Mouse (Mus musculus) CH12F3 (cell line): ENCODE measurements around the gene Mettl6.

ENCODE experiments used
- in situ Hi-C: fragments of 300-500 bp; cut with MboI; formaldehyde crosslinking; loops from 2 replicates; pipeline ENCODE4 v1.14.3; 2020; ENCODE audit warnings: low sequenced_read_pairs

Mettl6 gene

DNA sequence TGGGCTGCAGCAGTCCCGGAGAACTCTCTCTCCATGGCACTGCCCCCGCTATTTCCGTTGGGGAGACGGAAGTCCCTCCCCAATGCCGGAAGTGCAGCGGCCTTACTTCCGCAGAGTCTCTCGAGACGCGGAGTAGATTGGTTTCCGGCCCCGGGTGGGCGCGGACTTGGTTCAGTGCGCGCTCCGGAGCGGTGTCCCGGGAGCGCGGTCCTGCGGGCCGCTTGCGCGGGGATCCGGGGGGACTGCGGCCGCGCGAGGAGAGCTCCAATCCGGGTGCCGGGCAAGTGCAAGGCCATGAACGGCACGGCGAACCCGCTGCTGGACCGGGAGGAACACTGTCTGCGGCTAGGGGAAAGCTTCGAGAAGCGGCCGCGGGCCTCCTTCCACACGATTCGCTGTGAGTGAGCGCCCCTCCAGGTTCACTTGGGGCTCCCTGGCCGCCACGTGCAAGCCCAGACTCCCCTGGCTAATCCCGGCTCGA lies at the start of gene Mettl6:
Mettl6 (minus strand) TSS at position 66 of the 481 bp plus-strand sequence.
- in situ Hi-C loops: no loop called here

DNA sequence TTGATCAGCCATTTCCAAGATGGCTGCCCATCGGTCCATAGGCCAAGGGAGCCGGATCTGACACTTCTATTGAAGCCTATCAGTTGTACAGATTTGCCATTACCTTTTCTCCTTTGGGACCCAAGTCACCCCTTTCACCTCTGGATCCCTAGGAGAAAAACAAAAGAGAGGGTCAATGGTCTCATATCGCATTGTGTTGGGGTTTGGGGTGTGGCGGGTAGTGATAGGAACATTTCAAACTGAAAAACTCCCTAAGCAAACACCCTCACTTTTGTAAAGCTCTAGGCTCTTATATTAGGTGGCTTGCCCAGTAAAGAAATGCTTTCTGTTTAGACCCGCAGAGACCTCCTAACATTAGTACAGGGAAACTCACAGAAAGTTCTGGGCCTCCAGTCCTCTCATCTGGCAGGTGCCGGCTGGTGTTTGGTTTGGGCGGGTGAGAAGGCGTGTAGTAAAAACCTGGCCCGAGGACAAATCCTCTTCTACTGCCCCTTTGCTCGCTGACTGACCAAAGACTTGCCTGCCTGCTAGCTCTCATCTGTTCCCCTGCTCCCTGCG lies 49.1 kb upstream of the Mettl6 start:
- in situ Hi-C loops: loop anchor here (10.0 kb wide), 1 partner anchor 59 kb away; no protein-coding TSS in a partner anchor

DNA sequence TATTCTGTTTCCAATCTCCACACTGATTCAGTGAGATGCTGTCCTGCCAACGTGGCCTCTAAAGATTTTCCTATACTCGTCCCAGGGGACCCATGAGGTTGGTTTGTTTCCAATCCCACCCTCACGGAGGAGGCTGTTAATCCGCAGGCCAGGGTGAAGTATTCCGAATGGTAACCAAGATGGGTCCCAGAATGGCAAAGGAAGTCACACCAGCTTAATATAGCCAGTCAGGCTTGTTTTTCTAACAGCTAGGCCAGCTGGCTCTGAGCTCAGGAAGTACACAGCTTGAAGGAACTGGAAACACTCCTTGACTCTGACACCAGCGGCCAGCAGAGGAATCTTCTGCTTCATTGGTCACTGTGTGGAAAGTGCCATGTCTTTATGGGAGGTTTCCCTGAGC lies 42.5 kb upstream of the Mettl6 start:
- in situ Hi-C loops: no loop called here

DNA sequence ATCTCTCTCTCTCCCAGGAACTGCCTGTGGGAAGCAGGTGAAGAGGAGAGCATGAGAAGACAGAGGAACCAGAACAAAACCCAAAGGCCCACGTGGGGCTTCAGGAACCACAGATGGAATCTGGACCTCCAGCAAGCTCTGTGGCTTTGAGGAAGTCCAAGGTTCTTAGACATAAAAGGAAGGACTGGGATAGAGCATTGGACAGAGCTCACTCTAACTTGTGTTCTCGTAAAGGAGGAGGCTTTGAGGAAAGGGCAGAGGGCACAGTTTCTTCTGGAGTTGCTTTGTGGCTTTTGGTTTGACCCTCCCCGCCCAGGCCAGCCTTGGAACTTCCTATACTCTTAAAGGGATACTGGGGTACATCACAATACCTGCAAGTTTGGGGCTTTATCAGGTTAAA lies 37.8 kb upstream of the Mettl6 start:
- in situ Hi-C loops: no loop called here

DNA sequence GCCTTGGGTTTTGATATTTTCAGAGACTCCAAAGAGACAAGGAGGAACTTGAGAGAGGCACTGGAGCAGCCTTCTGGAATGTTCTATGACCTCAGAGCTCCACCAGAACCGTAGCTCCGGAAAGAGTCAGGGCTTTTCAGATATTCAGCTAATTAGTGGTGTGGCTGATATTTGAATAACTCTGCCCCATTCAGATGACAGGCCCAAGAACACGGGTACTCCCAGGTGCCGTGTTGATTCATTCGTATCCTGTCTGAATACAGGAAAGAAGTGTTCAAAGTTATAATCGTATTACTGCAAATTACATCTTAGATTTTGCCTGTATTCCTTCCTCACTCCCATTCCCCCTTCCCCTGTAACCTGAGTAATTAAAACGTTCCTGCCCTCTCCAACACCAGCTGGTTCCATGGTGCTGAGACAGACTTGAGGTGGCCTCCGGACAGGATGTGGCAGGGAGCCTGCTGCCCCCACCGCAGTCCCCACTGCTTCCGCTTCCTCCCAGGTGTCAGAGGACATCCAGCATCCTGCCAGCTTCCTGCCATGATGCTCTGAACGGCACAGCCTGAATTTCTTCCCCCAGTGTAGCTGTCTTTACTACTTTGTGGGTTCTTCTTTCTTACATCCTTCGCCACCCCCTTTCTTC lies 36.8 kb upstream of the Mettl6 start:
- in situ Hi-C loops: no loop called here

DNA sequence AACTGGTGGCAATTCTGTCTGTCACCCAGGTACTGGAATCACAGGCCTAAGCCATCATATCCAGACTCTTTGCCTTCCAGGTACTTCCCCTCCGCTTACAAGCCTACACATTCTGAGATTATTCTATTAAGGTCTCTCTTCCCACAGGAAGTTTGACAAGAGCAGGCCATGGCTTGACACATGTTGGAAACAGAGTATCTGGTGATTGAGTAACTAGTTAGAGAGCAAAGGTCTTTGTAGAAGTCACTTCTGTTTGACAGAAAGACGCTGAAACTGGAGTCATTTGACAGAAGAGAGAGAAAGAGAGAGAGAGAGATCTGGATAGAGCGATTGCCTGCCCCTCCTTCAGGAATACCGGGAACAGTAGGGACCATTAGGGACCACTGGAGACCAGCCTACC lies 36.0 kb upstream of the Mettl6 start:
- in situ Hi-C loops: no loop called here

DNA sequence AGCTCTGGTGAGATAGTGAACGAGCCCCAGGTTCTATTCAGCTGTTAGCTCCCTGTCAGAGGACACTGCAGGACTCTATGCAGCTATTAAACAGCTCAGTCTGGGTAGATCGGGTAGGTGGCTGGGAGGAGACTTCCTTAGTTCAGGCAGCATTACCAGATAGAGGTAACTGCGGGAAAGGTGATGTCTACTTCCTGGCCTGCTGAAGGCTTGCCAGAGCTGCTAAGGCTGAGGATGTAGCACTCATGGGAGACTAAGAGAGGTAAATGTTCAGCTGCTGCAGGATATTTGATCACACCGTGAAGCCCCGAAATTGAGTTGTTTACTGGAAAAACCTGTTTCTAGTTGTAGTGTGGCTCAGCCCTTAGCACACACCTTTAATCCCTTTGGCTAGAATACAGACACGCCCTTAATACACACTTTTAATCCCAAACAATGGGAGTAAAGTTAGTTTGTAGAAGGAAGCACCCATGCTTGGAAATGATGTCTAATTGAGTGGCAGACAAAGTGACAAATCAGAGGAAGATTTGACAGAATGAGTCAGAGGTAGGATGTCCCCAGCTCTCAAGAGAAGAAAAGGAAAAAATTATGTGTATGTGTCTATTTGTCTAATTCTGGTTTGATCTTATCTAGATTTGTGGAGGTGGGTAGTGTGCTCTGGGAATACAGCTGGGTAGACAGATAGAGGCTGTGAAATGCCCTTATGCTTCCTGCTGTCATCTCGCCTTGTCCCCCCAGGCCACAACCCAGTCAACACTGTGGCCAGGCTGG lies 30.4 kb upstream of the Mettl6 start:
- in situ Hi-C loops: no loop called here

DNA sequence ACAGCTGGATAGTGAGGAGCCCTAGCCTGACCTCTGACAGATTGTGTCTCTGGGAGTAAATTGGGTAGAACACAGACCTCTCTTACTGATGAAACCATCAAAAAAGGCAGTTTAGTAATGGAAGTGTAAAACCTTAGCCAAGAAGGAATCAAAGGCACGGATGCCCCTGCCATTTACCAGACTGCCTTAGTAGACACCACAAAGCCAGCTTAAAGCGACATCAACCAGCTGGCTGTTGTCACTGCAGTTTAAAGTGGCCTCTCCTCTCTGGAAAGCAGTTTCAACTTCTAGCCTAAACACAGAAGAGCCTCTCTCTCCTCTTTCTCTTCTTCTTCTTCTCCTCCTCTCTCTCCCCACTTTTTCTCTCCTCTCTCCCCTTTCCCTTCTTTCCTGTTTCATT lies 26.5 kb upstream of the Mettl6 start:
- in situ Hi-C loops: loop anchor here (5.0 kb wide), 1 partner anchor 86 kb away; no protein-coding TSS in a partner anchor

DNA sequence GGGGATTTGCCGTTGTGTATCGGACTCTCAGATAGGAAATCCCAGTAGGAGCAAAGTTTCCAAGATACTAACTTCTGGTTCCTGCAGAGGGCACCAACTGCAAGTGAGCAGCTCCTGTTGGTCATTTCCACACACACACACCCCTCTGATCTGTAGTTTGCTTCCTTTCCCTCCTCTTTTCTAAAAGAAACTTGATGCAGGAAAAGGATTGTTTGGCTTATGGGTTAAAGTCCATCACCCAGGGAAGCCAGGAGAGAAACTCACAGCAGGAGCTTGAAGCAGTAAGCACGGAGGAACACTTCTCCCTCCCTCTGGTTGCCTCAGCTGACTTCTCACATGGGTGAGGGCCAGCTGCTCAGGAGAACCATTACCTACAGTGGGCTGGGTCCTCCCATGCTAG lies 24.3 kb upstream of the Mettl6 start:
- in situ Hi-C loops: no loop called here

DNA sequence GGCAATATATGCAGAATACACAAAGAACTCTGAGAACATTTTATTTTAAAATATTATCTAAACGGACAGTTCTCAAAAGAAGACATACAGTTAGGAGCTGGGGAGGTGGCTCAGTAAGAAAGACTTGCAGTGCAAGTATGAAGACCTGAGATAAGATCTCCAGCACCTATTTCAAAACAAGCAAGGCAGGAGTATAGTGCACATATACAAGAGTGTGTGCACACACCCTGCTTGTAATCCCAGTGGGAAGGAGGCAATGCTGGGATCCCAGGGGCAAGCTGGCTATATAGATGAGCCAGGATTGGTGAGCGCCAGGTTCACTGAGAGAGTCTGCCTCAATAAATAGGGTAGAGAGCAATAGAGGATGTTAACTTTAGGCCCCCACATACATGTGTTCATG lies 21.1 kb upstream of the Mettl6 start:
- in situ Hi-C loops: no loop called here

DNA sequence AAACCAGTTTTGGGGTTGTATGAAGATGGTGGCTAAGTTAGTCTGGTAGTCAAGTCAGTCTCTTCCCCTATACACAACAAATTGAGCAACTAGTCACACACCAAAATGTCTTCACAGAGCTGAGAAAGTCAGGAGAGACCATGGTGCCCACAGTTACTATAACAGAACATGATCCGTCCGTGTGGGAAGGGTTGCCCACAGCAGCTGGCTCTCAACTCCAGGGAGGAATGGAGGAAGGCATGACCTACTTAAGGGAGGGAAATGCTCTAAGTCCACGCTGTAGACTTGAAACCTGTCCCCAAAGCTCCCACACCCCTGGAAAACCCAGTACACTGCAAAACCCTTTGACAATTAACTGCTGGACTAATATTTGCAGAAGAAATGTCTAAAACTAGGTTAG lies 15.5 kb upstream of the Mettl6 start:
- in situ Hi-C loops: no loop called here

DNA sequence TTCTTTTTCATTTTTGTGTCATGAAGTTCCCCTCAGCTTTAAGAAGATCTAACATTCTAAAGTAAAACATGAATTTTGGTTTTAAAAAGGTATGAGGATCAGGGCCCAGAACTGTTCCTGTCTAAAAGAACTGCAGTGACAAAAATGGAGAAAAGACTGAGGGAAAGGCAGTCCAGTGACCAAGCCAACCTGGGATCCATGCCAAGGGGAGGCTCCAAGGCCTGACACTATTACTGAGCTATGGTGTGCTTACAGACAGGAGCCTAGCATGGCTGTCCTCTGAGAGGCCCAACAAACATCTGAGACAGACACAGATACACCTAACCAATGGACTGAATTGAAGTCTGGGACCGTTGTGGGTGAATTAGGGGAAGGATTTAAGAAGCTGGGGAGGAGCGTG lies 15.1 kb upstream of the Mettl6 start:
- in situ Hi-C loops: no loop called here

DNA sequence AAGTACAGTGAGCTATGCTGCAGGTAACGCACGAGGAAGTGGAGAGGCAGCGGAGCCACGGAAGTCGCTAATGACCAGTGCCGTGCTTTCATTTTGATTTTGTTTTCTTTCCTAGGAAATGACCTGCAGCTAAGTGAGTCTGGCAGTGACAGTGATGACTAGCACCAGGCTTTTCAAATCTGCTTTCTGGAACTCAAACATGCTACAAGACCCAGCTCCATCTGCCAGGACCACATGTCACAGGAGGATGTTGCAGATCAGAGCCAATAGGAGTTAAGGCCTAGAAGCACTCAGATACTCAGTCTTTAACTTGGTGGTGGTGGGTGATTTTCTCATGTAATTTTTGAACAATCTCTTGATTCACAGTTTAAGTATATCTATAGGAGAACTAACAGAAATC lies 11.6 kb upstream of the Mettl6 start:
- in situ Hi-C loops: no loop called here

DNA sequence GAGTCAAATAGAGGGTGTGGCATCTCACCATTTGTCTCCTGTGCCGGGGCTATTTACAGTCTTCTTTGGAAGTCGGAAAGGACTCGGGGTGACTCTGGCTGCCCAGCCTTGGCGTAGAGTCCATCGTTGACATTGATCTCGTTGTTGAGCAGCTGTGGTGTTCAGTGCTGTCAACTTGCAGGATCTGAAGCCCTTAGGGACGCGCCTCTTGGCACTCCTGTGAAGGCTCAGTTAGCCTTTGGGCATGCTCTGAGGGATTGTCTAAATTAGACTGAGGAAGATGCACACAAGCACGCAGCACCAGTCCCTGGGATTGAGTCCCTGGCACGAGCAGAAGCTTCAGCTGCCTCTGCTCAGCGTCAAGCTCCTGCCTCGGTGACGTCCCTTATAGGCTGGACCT lies 8.6 kb upstream of the Mettl6 start:
- in situ Hi-C loops: no loop called here

DNA sequence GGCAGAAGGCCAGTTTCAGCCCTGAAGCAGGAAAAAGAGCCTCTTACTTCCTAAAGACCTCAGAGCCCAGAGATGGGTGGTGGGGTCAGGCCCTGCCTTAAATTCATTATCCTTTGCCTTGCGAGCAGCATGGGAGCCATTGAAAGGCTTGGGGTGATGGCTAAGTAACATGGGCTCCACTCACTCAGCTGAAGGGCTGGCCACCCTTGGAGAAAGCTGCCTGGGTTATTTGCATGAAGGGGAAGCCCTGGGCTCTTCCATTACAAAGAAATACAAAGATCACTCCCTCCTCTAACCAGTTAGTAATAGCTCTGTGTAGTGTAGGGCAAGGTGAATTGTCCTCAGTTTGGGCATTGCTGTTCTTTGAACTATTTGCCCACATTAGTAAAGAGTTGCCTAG lies 4.7 kb upstream of the Mettl6 start:
- in situ Hi-C loops: no loop called here

DNA sequence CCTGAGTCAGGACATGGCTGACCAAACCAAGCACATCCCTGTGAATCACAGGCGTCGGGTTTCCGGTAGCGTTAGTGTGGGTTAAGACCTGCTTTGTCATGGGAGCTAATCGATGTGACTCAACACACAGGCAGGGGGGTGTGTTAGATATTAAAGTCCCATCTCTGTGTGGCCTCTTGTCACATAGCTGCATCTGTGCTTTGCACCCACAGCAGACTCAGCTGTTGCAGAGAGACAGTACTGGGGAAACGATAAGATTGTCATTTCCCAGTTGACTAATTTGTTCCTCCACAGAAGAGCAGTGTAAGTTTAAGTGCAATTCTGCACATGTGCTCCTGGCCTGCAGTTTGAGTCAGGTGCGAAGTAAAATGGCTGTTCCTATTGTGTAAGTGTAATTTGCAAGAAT lies 1.4 kb upstream of the Mettl6 start:
- in situ Hi-C loops: no loop called here

DNA sequence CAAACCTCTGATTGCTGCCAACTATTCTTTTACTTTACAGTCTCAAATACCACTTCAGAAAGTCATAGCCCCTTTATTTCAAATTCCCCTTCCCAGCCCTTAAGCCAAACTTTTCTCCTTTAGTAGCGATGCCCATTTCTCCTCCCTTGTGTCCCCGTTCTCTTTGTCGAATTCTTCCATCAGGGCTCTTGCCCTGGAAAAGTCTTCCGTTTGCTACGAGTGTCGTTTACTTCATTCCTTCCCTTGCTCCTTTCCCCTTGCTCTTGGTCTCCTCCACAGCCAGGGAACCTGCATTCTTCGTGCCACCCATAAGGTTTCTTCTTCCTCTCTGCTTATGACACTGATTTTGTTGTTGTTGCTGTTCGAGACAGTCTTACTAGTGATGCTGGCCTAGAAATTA lies 698 bp upstream of the Mettl6 start:
- in situ Hi-C loops: no loop called here

DNA sequence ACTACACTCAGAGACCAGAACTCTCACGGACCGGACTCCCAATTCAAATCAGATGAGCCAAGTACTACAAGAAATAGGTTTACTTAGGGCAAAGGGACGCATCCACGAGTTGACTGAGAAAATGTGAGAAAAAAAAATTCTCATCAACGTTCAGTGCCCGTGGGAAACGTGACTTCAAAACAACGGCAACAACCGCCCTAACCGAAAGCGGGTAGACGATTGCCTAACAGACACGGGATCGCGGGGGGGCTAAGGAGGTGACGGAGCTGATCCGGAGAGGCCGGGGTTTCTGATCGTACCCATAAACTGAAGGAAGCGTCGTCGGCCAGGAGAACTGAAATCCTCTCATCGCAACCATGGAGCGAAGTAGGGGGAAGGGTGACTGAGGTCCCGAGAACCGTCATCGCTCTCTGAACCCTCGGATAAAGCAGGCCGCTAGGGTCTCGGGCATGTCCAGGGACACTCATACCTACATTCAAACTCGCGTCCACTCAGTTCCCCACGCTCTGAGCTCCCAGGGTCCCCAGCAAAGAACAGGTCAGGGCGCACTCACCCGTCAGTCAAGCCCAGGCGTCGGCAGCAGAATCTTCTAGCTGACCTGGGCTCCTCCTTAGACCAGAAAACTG lies 378 bp downstream of the Mettl6 start, which contains the start of gene Eaf1:
Eaf1 (plus strand) TSS at position 51 of the 626 bp plus-strand sequence.
- in situ Hi-C loops: no loop called here

DNA sequence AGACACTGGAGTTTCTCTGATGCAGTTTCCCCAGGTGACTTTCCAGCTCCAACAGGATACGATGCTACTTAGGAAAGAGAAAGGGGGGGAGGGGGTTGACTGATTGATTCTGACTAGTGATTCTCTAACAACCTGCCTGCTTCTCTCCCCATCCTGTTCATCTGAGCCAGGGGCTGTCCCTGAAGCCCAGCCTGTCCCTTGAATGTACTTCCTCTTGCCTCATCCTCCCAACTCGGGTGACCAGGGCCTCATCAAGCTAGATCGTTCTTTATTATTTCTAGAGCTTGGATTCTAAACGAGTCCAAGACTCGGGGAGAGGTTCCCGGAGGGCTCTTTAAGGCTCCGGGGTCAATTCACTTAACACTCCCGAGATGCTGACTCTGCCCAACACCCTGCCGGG lies 939 bp downstream of the Mettl6 start:
- in situ Hi-C loops: no loop called here

DNA sequence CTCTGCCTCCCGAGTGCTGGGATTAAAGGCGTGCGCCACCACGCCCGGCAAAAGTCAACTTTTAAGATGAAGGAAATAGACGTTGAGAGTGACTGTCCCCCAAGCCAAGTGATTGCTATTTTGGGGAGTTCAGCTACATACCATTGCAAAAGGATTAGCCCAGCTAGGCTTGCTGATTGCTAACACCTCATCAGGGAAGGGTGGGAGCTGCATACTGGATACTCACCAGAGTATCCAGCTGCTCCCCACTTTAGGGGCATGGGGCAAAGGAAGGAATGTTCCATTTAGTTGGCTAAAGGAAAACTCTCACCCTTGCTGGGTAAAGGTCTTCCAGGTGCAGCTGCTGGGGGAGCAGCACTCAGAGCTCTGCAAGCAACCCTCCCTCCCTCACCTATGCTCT lies 6.8 kb downstream of the Mettl6 start:
- in situ Hi-C loops: loop anchor here (10.0 kb wide), 1 partner anchor 57 kb away; no protein-coding TSS in a partner anchor

DNA sequence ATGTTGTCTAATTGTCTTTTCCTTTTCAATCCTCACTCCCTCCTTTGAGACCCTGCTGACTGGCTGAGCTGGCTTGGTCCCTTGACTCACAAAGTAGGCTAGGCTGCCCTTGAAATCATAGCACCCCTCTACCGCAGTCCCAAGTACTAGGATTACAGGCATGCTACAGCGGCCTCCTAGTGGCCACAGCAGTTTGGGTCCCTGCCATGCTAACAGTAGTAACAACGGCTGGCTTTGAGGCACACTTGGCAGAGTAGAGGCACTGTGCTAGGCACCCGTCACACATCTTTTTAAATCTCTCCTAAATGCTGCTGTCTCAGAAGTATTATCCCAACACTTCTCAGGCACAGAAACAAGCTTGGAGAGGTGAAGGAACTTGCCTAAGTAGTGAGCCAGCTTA lies 8.4 kb downstream of the Mettl6 start:
- in situ Hi-C loops: loop anchor here (10.0 kb wide), 1 partner anchor 58 kb away; no protein-coding TSS in a partner anchor
